Comparison of ENCODE assay signal across 8 mouse cellular contexts in genomic region chr8:111299363-111299820, GRCm38 (mm10). TPM values are rescaled to one million over a fixed set of nuclear protein-coding genes. Genes with fewer than 3 reads are reported as not detected.
DNase-seq lines count a peak whose midpoint lies in the region; ATAC-seq and TF ChIP-seq lines count a peak whose summit lies in the region.

No protein-coding gene starts in this region.

- no peak for DNase-seq in Patski (ENCODE audit: low read depth, low spot score)
- peak; percentile 51 for DNase-seq in cerebellum, adult 8-10 months
- DNase-seq in frontal cortex, postnatal 25 days (ENCODE audit: low spot score in 2 of 2) = peak; percentile 10 to 13
- DNase-seq in left cerebral cortex, postnatal 10 days (ENCODE audit: extremely low spot score in 1 of 2, low spot score in 2 of 2) = peak; percentile 4 to 62
- peak; percentile 43 to 49 for DNase-seq in right cerebral cortex, postnatal 10 days (ENCODE audit: low spot score in 2 of 2)
- peak; percentile 37 for DNase-seq in urinary bladder, postnatal 25 days (ENCODE audit: low spot score)

- TF ChIP-seq CTCF in Patski (IDR thresholded peaks at IDR 0.05) = no peak

- peak overlapping the region; percentile 76 for H3K27ac ChIP-seq in hindbrain, embryonic 15.5 days (replicated peaks)

- under 1% methylated on average over 28 of the region's 28 CpGs for WGBS in hindbrain, embryonic 15.5 days

- peaks cover 7% of the 10 kb centered on the region for H3K36me3 ChIP-seq in hindbrain, embryonic 15.5 days
- H3K36me3 ChIP-seq in megakaryocyte, embryonic 14.5 days (replicated peaks; ENCODE audit: low read length) = peaks cover 23% of the 10 kb centered on the region

- peaks cover 17% of the 10 kb centered on the region for H3K4me1 ChIP-seq in hindbrain, embryonic 15.5 days (replicated peaks)
- peaks cover 18% of the 10 kb centered on the region for H3K4me1 ChIP-seq in megakaryocyte, embryonic 14.5 days

- no peaks in the 10 kb centered on the region for H3K27me3 ChIP-seq in Patski
- no peaks in the 10 kb centered on the region for H3K27me3 ChIP-seq in hindbrain, embryonic 15.5 days
- H3K27me3 ChIP-seq in megakaryocyte, embryonic 14.5 days (replicated peaks) = no peaks in the 10 kb centered on the region

- POLR2A ChIA-PET in Patski (lab: Charles Lee) = interaction anchor here (0.9 to 1.1 kb wide), 2 partner anchors 9 to 87 kb away, joined by 3 to 4 read pairs; no protein-coding TSS in a partner anchor

- peak overlapping the region; percentile 61 for H3K9ac ChIP-seq in hindbrain, embryonic 15.5 days

- ATAC-seq in Patski = peak; percentile 17
- no peak for ATAC-seq in hindbrain, embryonic 15.5 days (ENCODE audit: low FRiP score, low read depth)

- peak overlapping the region; percentile 77 for H3K4me3 ChIP-seq in hindbrain, embryonic 15.5 days
- H3K4me3 ChIP-seq in megakaryocyte, embryonic 14.5 days (replicated peaks) = peak overlapping the region; percentile 96

- intact Hi-C loops in left cerebral cortex, postnatal 10 days (cut with DNase I) = no loop called here

- H3K9me3 ChIP-seq in hindbrain, embryonic 15.5 days = no peaks in the 10 kb centered on the region
- H3K9me3 ChIP-seq in megakaryocyte, embryonic 14.5 days = no peaks in the 10 kb centered on the region

- in situ Hi-C loops in Patski (cut with MboI; ENCODE audit: low pct_unique_long_range_greater_than_20kb) = no loop called here

- CTCF ChIA-PET in Patski (lab: Charles Lee) = interaction anchor here (0.9 to 1.0 kb wide), 2 partner anchors 11 to 121 kb away, joined by 3 read pairs; no protein-coding TSS in a partner anchor

- H3K4me2 ChIP-seq in hindbrain, embryonic 15.5 days = peak overlapping the region; percentile 72

RNA-seq across cellular contexts. Expression of gene Rfwd3, which starts 0.6 kb away (rescaled TPM):
- polyA plus RNA-seq in Patski (2021) = 39.5 TPM
- 23.7 and 25.1 TPM in 2 replicates for polyA plus RNA-seq in hindbrain, embryonic 15.5 days (2015; fragmentation: Nextera tagmentation; extraction: Ambion mirVana)
- 10 to 100 TPM; 17.4 to 17.7 TPM for total RNA-seq in left cerebral cortex, postnatal 10 days (2021)
- polyA plus RNA-seq in megakaryocyte, embryonic 14.5 days (2012; ENCODE audit: insufficient read depth, low replicate concordance) = 0.69 TPM in 1 of 2 replicates, not detected in the other

RNA-seq across cellular contexts. Expression of gene Mlkl, which starts 38.6 kb away (rescaled TPM):
- 13.9 TPM for polyA plus RNA-seq in Patski (2021)
- polyA plus RNA-seq in hindbrain, embryonic 15.5 days (2015; fragmentation: Nextera tagmentation; extraction: Ambion mirVana) = 0.51 and 0.64 TPM in 2 replicates
- under 1 TPM; 0.34 to 0.58 TPM for total RNA-seq in left cerebral cortex, postnatal 10 days (2021)
- polyA plus RNA-seq in megakaryocyte, embryonic 14.5 days (2012; ENCODE audit: insufficient read depth, low replicate concordance) = 3.8 TPM in 1 of 2 replicates, not detected in the other

RNA-seq across cellular contexts. Expression of gene Glg1, which starts 40.4 kb away (rescaled TPM):
- 137 TPM for polyA plus RNA-seq in Patski (2021)
- polyA plus RNA-seq in hindbrain, embryonic 15.5 days (2015; fragmentation: Nextera tagmentation; extraction: Ambion mirVana) = 65.0 and 68.5 TPM in 2 replicates
- total RNA-seq in left cerebral cortex, postnatal 10 days (2021) = 100 to 1,000 TPM; 123 to 127 TPM
- 18.0 and 27.3 TPM in 2 replicates for polyA plus RNA-seq in megakaryocyte, embryonic 14.5 days (2012; ENCODE audit: insufficient read depth, low replicate concordance)

Comparison
In these comparisons a context has a peak if more than half of its experiments do, and no peak if none do; other contexts are left out.
1. RNA of gene Rfwd3, which starts 0.6 kb away (polyA plus RNA-seq): 39.5 TPM in Patski (single experiment) and 23.7 to 25.1 TPM in hindbrain, embryonic 15.5 days; 0.69 TPM in megakaryocyte, embryonic 14.5 days; every median in the first group is over 10 times any median in the second.